Mouse (Mus musculus): ENCODE measurements around the gene Cd274. TPM values are rescaled to one million over a fixed set of nuclear protein-coding genes. Genes with fewer than 3 reads are reported as not detected.

Cd274 gene
- polyA plus RNA-seq, 1 experiment: not detected

DNA sequence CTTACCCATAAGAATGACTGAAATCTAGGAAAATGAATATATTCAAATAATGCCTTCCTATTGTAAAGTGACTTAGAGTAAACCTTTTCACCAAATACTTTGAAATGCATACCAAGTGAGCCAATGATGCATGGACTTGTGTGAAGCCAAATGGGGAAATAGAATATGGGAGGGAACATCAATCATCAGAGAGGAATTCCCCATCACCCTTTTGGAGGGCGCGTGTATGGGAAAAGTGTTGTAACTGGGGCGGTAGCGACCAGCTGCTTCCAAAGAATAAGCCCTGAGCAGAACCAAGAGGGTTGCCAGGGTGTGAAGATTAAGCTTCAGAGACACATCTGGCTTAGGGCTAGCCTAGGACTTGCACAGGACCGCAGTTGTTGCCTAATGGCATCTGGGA lies 16.1 kb downstream of the Cd274 start:
- no peak for TF ChIP-seq CTCF (IDR thresholded peaks at IDR 0.05; ENCODE audit: insufficient read depth, low read depth, low read length)
- Histone ChIP-seq H3K4me1 (ENCODE audit: control insufficient read depth, insufficient read depth, low read length) (no peaks in the 10 kb centered on the region), H3K27ac (ENCODE audit: insufficient read depth, low read depth, low read length) (no peak overlapping the region), H3K4me3 (ENCODE audit: insufficient read depth, low read depth, low read length) (no peak overlapping the region)
- 96% methylated on average over 5 of the region's 5 CpGs for WGBS

GRCm38 (mm10) chr19:29384412-29384811 lies 17.2 kb downstream of the Cd274 start:
- no peak overlapping the region for H3K4me3 ChIP-seq (ENCODE audit: insufficient read depth, low read depth, low read length)
- H3K4me1 ChIP-seq (ENCODE audit: control insufficient read depth, insufficient read depth, low read length): no peaks in the 10 kb centered on the region
- 86% methylated on average over 9 of the region's 9 CpGs for WGBS
- no peak overlapping the region for H3K27ac ChIP-seq (ENCODE audit: insufficient read depth, low read depth, low read length)
- no peak for TF ChIP-seq POLR2A (IDR thresholded peaks at IDR 0.05; ENCODE audit: insufficient read depth, low read depth, low read length)
- TF ChIP-seq CTCF (IDR thresholded peaks at IDR 0.05; ENCODE audit: insufficient read depth, low read depth, low read length): no peak

DNA sequence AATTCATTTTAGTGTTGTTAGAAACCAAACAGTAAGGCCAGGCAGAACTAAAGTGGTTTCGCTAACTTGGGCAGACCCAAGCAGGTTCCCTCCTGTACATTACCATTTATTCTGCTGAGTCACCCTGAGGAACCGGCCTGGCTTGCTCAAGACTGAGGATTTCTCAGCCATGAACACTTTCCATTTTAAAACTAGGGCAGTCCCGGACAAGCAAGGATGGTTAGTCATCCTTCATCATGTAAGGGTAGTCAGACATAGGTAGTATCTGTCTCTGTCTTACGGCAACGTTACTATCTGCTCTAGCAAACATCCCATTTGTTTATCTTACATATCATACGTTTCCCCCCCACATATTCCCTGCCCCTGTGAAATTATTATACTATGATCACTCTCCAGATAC lies 17.7 kb downstream of the Cd274 start:
- no peaks in the 10 kb centered on the region for H3K4me1 ChIP-seq (ENCODE audit: control insufficient read depth, insufficient read depth, low read length)
- H3K27ac ChIP-seq (ENCODE audit: insufficient read depth, low read depth, low read length): no peak overlapping the region
- 73% methylated on average over 6 of the region's 6 CpGs for WGBS
- no peak for TF ChIP-seq POLR2A (IDR thresholded peaks at IDR 0.05; ENCODE audit: insufficient read depth, low read depth, low read length)
- no peak for TF ChIP-seq CTCF (IDR thresholded peaks at IDR 0.05; ENCODE audit: insufficient read depth, low read depth, low read length)
- no peak overlapping the region for H3K4me3 ChIP-seq (ENCODE audit: insufficient read depth, low read depth, low read length)

GRCm38 (mm10) chr19:29385822-29386221 lies 18.6 kb downstream of the Cd274 start:
- no peaks in the 10 kb centered on the region for H3K4me1 ChIP-seq (ENCODE audit: control insufficient read depth, insufficient read depth, low read length)
- WGBS: 89% methylated on average over 4 of the region's 4 CpGs
- no peak for TF ChIP-seq CTCF (IDR thresholded peaks at IDR 0.05; ENCODE audit: insufficient read depth, low read depth, low read length)
- TF ChIP-seq POLR2A (IDR thresholded peaks at IDR 0.05; ENCODE audit: insufficient read depth, low read depth, low read length): no peak
- no peak overlapping the region for H3K4me3 ChIP-seq (ENCODE audit: insufficient read depth, low read depth, low read length)
- H3K27ac ChIP-seq (ENCODE audit: insufficient read depth, low read depth, low read length): no peak overlapping the region

DNA sequence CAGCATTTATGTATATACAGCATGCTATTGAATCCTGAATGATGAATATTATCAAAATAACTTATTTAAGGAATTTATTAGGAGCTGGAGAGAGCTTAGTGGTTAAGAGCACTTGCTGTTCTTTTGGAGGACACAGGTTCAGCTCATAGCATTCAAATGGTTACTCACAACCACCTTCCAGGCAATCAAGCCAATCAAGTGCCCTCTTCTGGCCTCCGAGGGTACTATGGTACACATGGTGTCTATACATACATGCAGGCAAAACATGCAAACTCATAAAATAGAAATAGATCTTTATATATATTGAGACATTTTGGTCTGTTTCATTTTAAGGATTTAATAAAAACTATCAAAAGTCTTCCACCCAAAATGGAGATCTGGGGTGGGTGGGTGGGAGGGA lies 21.6 kb downstream of the Cd274 start:
- TF ChIP-seq POLR2A (IDR thresholded peaks at IDR 0.05; ENCODE audit: insufficient read depth, low read depth, low read length) (no peak), CTCF (IDR thresholded peaks at IDR 0.05; ENCODE audit: insufficient read depth, low read depth, low read length) (no peak)
- no peak overlapping the region for H3K27ac ChIP-seq (ENCODE audit: insufficient read depth, low read depth, low read length)
- no peak overlapping the region for H3K4me3 ChIP-seq (ENCODE audit: insufficient read depth, low read depth, low read length)
- H3K4me1 ChIP-seq (ENCODE audit: control insufficient read depth, insufficient read depth, low read length): no peaks in the 10 kb centered on the region
- 88% methylated on average over 1 of the region's 1 CpGs for WGBS

- no peak overlapping the region for H3K27ac ChIP-seq (ENCODE audit: insufficient read depth, low read depth, low read length)
- no peak overlapping the region for H3K4me3 ChIP-seq (ENCODE audit: insufficient read depth, low read depth, low read length)
- no peak for TF ChIP-seq POLR2A (IDR thresholded peaks at IDR 0.05; ENCODE audit: insufficient read depth, low read depth, low read length)
- TF ChIP-seq CTCF (IDR thresholded peaks at IDR 0.05; ENCODE audit: insufficient read depth, low read depth, low read length): no peak
- WGBS: 94% methylated on average over 5 of the region's 5 CpGs
- H3K4me1 ChIP-seq (ENCODE audit: control insufficient read depth, insufficient read depth, low read length): no peaks in the 10 kb centered on the region
These were observed 23.2 kb downstream of the Cd274 start for GRCm38 (mm10) chr19:29390483-29390882.

DNA sequence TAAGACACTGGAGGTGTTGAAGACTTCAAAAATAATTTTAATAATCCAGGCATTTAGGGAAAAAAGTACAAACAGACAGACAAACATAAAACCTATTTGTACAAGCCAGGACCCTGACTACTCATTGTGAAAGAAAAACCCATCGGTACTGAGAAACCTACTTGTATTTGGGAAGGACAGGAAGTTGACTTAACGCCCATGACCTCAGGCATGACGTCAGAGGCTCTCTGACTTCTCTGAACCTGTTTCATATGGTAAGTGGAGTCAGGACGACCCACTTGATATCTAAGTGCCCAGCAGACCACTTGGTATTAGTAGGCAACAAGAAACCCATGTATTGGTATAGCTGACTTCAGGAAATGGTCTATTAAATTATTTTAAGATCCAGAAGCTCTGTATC lies 24.0 kb downstream of the Cd274 start:
- 82% methylated on average over 4 of the region's 4 CpGs for WGBS
- H3K4me3 ChIP-seq (ENCODE audit: insufficient read depth, low read depth, low read length): no peak overlapping the region
- TF ChIP-seq POLR2A (IDR thresholded peaks at IDR 0.05; ENCODE audit: insufficient read depth, low read depth, low read length): no peak
- TF ChIP-seq CTCF (IDR thresholded peaks at IDR 0.05; ENCODE audit: insufficient read depth, low read depth, low read length): no peak
- H3K4me1 ChIP-seq (ENCODE audit: control insufficient read depth, insufficient read depth, low read length): no peaks in the 10 kb centered on the region
- no peak overlapping the region for H3K27ac ChIP-seq (ENCODE audit: insufficient read depth, low read depth, low read length)

DNA sequence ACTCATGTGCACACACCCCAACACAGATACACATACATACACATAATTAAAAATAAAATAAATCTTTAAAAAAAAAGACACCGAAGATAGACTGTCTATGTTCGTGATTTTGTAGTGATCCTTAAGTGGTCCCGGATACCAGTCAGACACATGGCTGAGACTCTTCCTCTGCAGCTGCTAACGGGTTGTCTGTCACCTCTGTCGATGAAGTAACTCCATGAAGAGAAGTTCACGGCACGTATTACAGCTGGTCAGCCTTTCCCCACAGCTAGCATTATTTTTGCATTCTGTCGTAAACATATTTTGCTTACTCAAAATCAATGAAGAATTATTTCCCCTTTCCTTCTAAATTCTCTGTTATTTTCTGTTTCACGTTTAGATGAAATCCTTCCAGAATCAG lies 26.1 kb downstream of the Cd274 start:
- no peak for TF ChIP-seq POLR2A (IDR thresholded peaks at IDR 0.05; ENCODE audit: insufficient read depth, low read depth, low read length)
- TF ChIP-seq CTCF (IDR thresholded peaks at IDR 0.05; ENCODE audit: insufficient read depth, low read depth, low read length): no peak
- 90% methylated on average over 9 of the region's 9 CpGs for WGBS
- Histone ChIP-seq H3K27ac (ENCODE audit: insufficient read depth, low read depth, low read length) (no peak overlapping the region), H3K4me3 (ENCODE audit: insufficient read depth, low read depth, low read length) (no peak overlapping the region), H3K4me1 (ENCODE audit: control insufficient read depth, insufficient read depth, low read length) (no peaks in the 10 kb centered on the region)

DNA sequence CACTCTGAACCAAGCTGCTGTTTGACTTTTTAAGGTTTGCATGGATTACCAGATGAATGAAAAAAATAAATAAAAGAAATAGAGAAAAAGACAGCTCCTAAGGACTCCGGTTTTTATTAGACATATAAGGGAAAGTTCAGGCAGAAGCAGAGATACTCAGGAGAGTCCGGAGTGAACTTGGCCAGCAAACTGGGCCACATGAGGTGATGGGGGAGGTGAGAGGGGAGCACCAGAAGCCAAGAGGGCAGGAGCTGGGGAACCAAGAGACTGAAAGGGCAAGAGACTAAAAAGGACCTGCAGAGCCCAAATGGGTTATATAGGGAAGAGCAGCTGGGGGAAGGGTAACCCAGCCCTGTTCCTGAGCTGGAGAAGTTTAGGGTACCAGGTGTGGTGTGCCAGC lies 27.5 kb downstream of the Cd274 start:
- no peak overlapping the region for H3K27ac ChIP-seq (ENCODE audit: insufficient read depth, low read depth, low read length)
- H3K4me1 ChIP-seq (ENCODE audit: control insufficient read depth, insufficient read depth, low read length): no peaks in the 10 kb centered on the region
- no peak overlapping the region for H3K4me3 ChIP-seq (ENCODE audit: insufficient read depth, low read depth, low read length)
- TF ChIP-seq POLR2A (IDR thresholded peaks at IDR 0.05; ENCODE audit: insufficient read depth, low read depth, low read length) (no peak), CTCF (IDR thresholded peaks at IDR 0.05; ENCODE audit: insufficient read depth, low read depth, low read length) (no peak)
- 94% methylated on average over 2 of the region's 2 CpGs for WGBS

- no peak for TF ChIP-seq POLR2A (IDR thresholded peaks at IDR 0.05; ENCODE audit: insufficient read depth, low read depth, low read length)
- TF ChIP-seq CTCF (IDR thresholded peaks at IDR 0.05; ENCODE audit: insufficient read depth, low read depth, low read length): no peak
- Histone ChIP-seq H3K4me1 (ENCODE audit: control insufficient read depth, insufficient read depth, low read length) (no peaks in the 10 kb centered on the region), H3K27ac (ENCODE audit: insufficient read depth, low read depth, low read length) (no peak overlapping the region), H3K4me3 (ENCODE audit: insufficient read depth, low read depth, low read length) (no peak overlapping the region)
- 85% methylated on average over 1 of the region's 1 CpGs for WGBS
These were observed 29.1 kb downstream of the Cd274 start for GRCm38 (mm10) chr19:29396353-29396752.
